Comparison of ENCODE assay signal across 23 mouse cellular contexts in the genomic region with DNA sequence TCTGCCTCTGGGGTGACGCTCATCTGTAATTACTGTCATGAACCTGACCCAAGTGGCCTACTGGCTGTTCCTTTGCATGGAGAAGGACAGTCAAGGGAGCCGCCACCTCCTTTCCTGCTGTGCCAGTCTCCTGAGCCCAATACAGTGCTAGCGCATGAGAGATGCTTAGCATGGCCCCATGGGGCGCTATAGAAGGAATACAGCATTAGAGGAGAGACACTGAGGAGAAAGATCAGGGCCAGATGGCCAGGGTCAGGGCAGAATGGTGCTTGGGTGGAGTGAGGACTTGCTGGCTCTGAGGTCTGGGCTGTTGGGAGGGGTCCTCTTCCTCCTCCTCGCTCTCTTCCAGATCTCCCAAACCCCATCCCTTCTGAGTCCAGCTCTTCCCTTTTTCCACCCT. TPM values are rescaled to one million over a fixed set of nuclear protein-coding genes. Genes with fewer than 3 reads are reported as not detected.
DNase-seq lines count a peak whose midpoint lies in the region; ATAC-seq and TF ChIP-seq lines count a peak whose summit lies in the region.
"Had no signal": no experiment of that assay in that cellular context is flagged by ENCODE, and none has a peak within 500 bp of the region (broad histone marks: within the 10 kb centered on the region; RNA-seq: fewer than 3 reads in every experiment).

No protein-coding gene starts in this region.

- 0 out of 2 replicates have a peak, but pooled peaks have one; percentile 16 for TF ChIP-seq CTCF in forebrain, postnatal 0 days (IDR thresholded peaks at IDR 0.05; ENCODE audit: low read depth)

- WGBS in forebrain, postnatal 0 days, result 49% methylated on average over 5 of the region's 5 CpGs
- WGBS in forebrain, embryonic 15.5 days, result 46% methylated on average over 5 of the region's 5 CpGs
- 45% methylated on average over 5 of the region's 5 CpGs for WGBS in midbrain, embryonic 14.5 days
- 41% methylated on average over 5 of the region's 5 CpGs for WGBS in midbrain, embryonic 13.5 days
- 51% methylated on average over 5 of the region's 5 CpGs for WGBS in limb, embryonic 10.5 days

- no peaks in the 10 kb centered on the region for H3K4me1 ChIP-seq in forebrain, postnatal 0 days (ENCODE audit: insufficient read depth)
- no peaks in the 10 kb centered on the region for H3K4me1 ChIP-seq in forebrain, embryonic 15.5 days
- no peaks in the 10 kb centered on the region for H3K4me1 ChIP-seq in midbrain, embryonic 14.5 days (ENCODE audit: control insufficient read depth, insufficient read depth, low read length)
- H3K4me1 ChIP-seq in midbrain, embryonic 13.5 days (replicated peaks), result peaks cover 5% of the 10 kb centered on the region; the same call in 1 of the 2 replicates
- peaks cover 13% of the 10 kb centered on the region for H3K4me1 ChIP-seq in limb, embryonic 10.5 days
- H3K4me1 ChIP-seq: kidney, embryonic 15.5 days had no signal

- no peak overlapping the region for H3K4me2 ChIP-seq in forebrain, postnatal 0 days (ENCODE audit: low read depth)
- H3K4me2 ChIP-seq in forebrain, embryonic 15.5 days (replicated peaks), result no peak overlapping the region
- H3K4me2 ChIP-seq in midbrain, embryonic 14.5 days (ENCODE audit: low read length), result no peak overlapping the region
- H3K4me2 ChIP-seq in midbrain, embryonic 13.5 days (replicated peaks), result no peak overlapping the region
- H3K4me2 ChIP-seq: kidney, embryonic 15.5 days; limb, embryonic 12.5 days had no signal

- no peak overlapping the region for H3K4me3 ChIP-seq in forebrain, postnatal 0 days (ENCODE audit: low read depth, low read length)
- H3K4me3 ChIP-seq in forebrain, embryonic 15.5 days, result no peak overlapping the region
- H3K4me3 ChIP-seq in midbrain, embryonic 14.5 days (replicated peaks; ENCODE audit: low read depth, low read length), result no peak overlapping the region
- H3K4me3 ChIP-seq in midbrain, embryonic 13.5 days (replicated peaks), result no peak overlapping the region
- H3K4me3 ChIP-seq in limb, embryonic 10.5 days, result no peak overlapping the region
- H3K4me3 ChIP-seq: gastrocnemius, adult 2 months; kidney, embryonic 15.5 days; layer of hippocampus, adult 2 months; left cerebral cortex, adult 2 months; limb, embryonic 12.5 days had no signal

- no peak overlapping the region for H3K9ac ChIP-seq in forebrain, postnatal 0 days
- no peak overlapping the region for H3K9ac ChIP-seq in forebrain, embryonic 15.5 days (replicated peaks)
- H3K9ac ChIP-seq in midbrain, embryonic 14.5 days (replicated peaks; ENCODE audit: low read length), result no peak overlapping the region
- H3K9ac ChIP-seq in midbrain, embryonic 13.5 days (replicated peaks), result no peak overlapping the region
- H3K9ac ChIP-seq: kidney, embryonic 15.5 days; limb, embryonic 12.5 days; liver, embryonic 14.5 days had no signal

- H3K27me3 ChIP-seq in forebrain, postnatal 0 days (ENCODE audit: insufficient read depth, low read length), result no peaks in the 10 kb centered on the region
- no peaks in the 10 kb centered on the region for H3K27me3 ChIP-seq in forebrain, embryonic 15.5 days
- H3K27me3 ChIP-seq in midbrain, embryonic 14.5 days (ENCODE audit: control insufficient read depth, insufficient read depth, low read length), result no peaks in the 10 kb centered on the region
- H3K27me3 ChIP-seq in midbrain, embryonic 13.5 days, result peaks cover 3% of the 10 kb centered on the region; the same call in 1 of the 2 replicates
- H3K27me3 ChIP-seq in limb, embryonic 10.5 days (ENCODE audit: low read depth, poor library complexity, severe bottlenecking), result peaks cover 32% of the 10 kb centered on the region

- H3K36me3 ChIP-seq in forebrain, postnatal 0 days (ENCODE audit: insufficient read depth), result no peaks in the 10 kb centered on the region
- no peaks in the 10 kb centered on the region for H3K36me3 ChIP-seq in forebrain, embryonic 15.5 days
- no peaks in the 10 kb centered on the region for H3K36me3 ChIP-seq in midbrain, embryonic 14.5 days (ENCODE audit: control insufficient read depth, insufficient read depth, low read length)
- H3K36me3 ChIP-seq in midbrain, embryonic 13.5 days, result no peaks in the 10 kb centered on the region
- no peaks in the 10 kb centered on the region for H3K36me3 ChIP-seq in limb, embryonic 10.5 days
- H3K36me3 ChIP-seq: kidney, embryonic 15.5 days; limb, embryonic 12.5 days had no signal

- no peak overlapping the region for H3K27ac ChIP-seq in forebrain, postnatal 0 days (ENCODE audit: low read depth, low read length)
- H3K27ac ChIP-seq in forebrain, embryonic 15.5 days (replicated peaks), result no peak overlapping the region
- no peak overlapping the region for H3K27ac ChIP-seq in midbrain, embryonic 14.5 days (replicated peaks; ENCODE audit: low read depth, low read length)
- H3K27ac ChIP-seq in midbrain, embryonic 13.5 days, result no peak overlapping the region
- peak overlapping the region; percentile 50; the same call in 1 of the 2 replicates for H3K27ac ChIP-seq in limb, embryonic 10.5 days
- H3K27ac ChIP-seq: gastrocnemius, adult 2 months; kidney, embryonic 15.5 days; layer of hippocampus, adult 2 months; left cerebral cortex, adult 2 months; limb, embryonic 12.5 days; liver, embryonic 14.5 days had no signal

- intact Hi-C loops in left cerebral cortex, postnatal 36 days (cut with DNase I), result no loop called here

- no peaks in the 10 kb centered on the region for H3K9me3 ChIP-seq in forebrain, postnatal 0 days (ENCODE audit: low read length)
- H3K9me3 ChIP-seq in forebrain, embryonic 15.5 days, result peaks cover 7% of the 10 kb centered on the region; the same call in 1 of the 2 replicates
- peaks cover 4% of the 10 kb centered on the region for H3K9me3 ChIP-seq in midbrain, embryonic 14.5 days (ENCODE audit: control insufficient read depth, low read length)
- peaks cover 12% of the 10 kb centered on the region for H3K9me3 ChIP-seq in midbrain, embryonic 13.5 days
- no peaks in the 10 kb centered on the region; the same call in 1 of the 2 replicates for H3K9me3 ChIP-seq in limb, embryonic 10.5 days (replicated peaks)

- no peak for ATAC-seq in forebrain, postnatal 0 days
- ATAC-seq in forebrain, embryonic 15.5 days (replicated peaks), result no peak
- ATAC-seq in midbrain, embryonic 14.5 days (ENCODE audit: low FRiP score, low TSS enrichment), result no peak
- no peak for ATAC-seq in midbrain, embryonic 13.5 days
- ATAC-seq: Patski had no signal

- DNase-seq in forebrain, postnatal 0 days, result no peak
- peak; percentile 14 for DNase-seq in midbrain, embryonic 14.5 days
- peak; percentile 36 for DNase-seq in limb, embryonic 10.5 days (ENCODE audit: low spot score)
- no peak for DNase-seq in thymus, postnatal 0 days (ENCODE audit: low spot score)
- DNase-seq in left cerebral cortex, postnatal 36 days (ENCODE audit: low spot score in 2 of 2), result no peak
- DNase-seq: adrenal gland, postnatal 36 days; cerebellum, adult 2 months; gastrocnemius, adult 2 months; heart, adult 11 months; right cerebral cortex, adult 18-20 months had no signal

RNA-seq across cellular contexts. Expression of gene Barx1, which starts 23.9 kb away (rescaled TPM):
- total RNA-seq in forebrain, postnatal 0 days (2014; rRNA removed), result not detected in 2 replicates
- not detected in 2 replicates for polyA plus RNA-seq in forebrain, postnatal 0 days (2015; fragmentation: Nextera tagmentation; extraction: Ambion mirVana)
- not detected in 2 replicates for polyA plus RNA-seq in forebrain, embryonic 15.5 days (2015; fragmentation: Nextera tagmentation; extraction: Ambion mirVana)
- polyA plus RNA-seq in midbrain, embryonic 14.5 days (2014; fragmentation: Nextera tagmentation; extraction: Ambion mirVana), result not detected in 2 replicates
- 0.15 TPM in 1 of 2 replicates, not detected in the other for polyA plus RNA-seq in midbrain, embryonic 13.5 days (2015; fragmentation: Nextera tagmentation; extraction: Ambion mirVana)
- 0.16 and 4.1 TPM in 2 replicates for polyA plus RNA-seq in limb, embryonic 10.5 days (2016; fragmentation: Nextera tagmentation; extraction: Ambion mirVana)
- 0.30 and 0.38 TPM in 2 replicates for polyA plus RNA-seq in thymus, postnatal 0 days (2015; fragmentation: Nextera tagmentation; extraction: Ambion mirVana)
- total RNA-seq in left cerebral cortex, postnatal 36 days (2021), result not detected
- total RNA-seq: adrenal gland, postnatal 36 days; gastrocnemius, adult 2 months; hematopoietic stem cell, adult 5-6 weeks; layer of hippocampus, adult 2 months; left cerebral cortex, adult 2 months; megakaryocyte-erythroid progenitor cell, adult 5-6 weeks; neutrophil, adult 5-6 weeks had no signal
- polyA plus RNA-seq: C2C12; cerebellum, adult 2 months; Patski; urinary bladder, adult 2 months had no signal

Comparison
In these comparisons a context has a peak if more than half of its experiments do, and no peak if none do; other contexts are left out.
1. DNase-seq: peak in midbrain, embryonic 14.5 days (single experiment) and limb, embryonic 10.5 days (single experiment); none in forebrain, postnatal 0 days (single experiment), thymus, postnatal 0 days (single experiment) and left cerebral cortex, postnatal 36 days (0 of 2).